Mouse (Mus musculus): ENCODE results near the gene Sh3bgrl3. TPM values are rescaled to one million over a fixed set of nuclear protein-coding genes. Genes with fewer than 3 reads are reported as not detected.

Gene Sh3bgrl3
- polyA plus RNA-seq, 2 experiments from 2014 or later = 977 to 1,004 TPM

GRCm38 (mm10) chr4:134127793-134128192, 796 bp downstream of the Sh3bgrl3 start:
- no peak for ATAC-seq

- ATAC-seq = no peak
Observed at GRCm38 (mm10) chr4:134127121-134127455, 1.5 kb downstream of the Sh3bgrl3 start.

- no peak for ATAC-seq
Observed at GRCm38 (mm10) chr4:134126300-134127120, 2.1 kb downstream of the Sh3bgrl3 start.

- ATAC-seq = no peak
Observed at GRCm38 (mm10) chr4:134125383-134126060, 3.1 kb downstream of the Sh3bgrl3 start.

- peak; percentile 40 for ATAC-seq
Observed at GRCm38 (mm10) chr4:134123680-134124551, 4.7 kb downstream of the Sh3bgrl3 start.

- ATAC-seq = no peak
Observed at GRCm38 (mm10) chr4:134123147-134123546, 5.4 kb downstream of the Sh3bgrl3 start.

GRCm38 (mm10) chr4:134122281-134122680, 6.3 kb downstream of the Sh3bgrl3 start:
- ATAC-seq = no peak

GRCm38 (mm10) chr4:134121571-134121970, 7.0 kb downstream of the Sh3bgrl3 start:
- ATAC-seq = peak; percentile 49

- no peak for ATAC-seq
Observed at GRCm38 (mm10) chr4:134120916-134121315, 7.7 kb downstream of the Sh3bgrl3 start.

- ATAC-seq = no peak
Observed at GRCm38 (mm10) chr4:134120192-134120805, 8.3 kb downstream of the Sh3bgrl3 start.

- no peak for ATAC-seq
Observed at GRCm38 (mm10) chr4:134119644-134120043, 8.9 kb downstream of the Sh3bgrl3 start.

- no peak for ATAC-seq
Observed at GRCm38 (mm10) chr4:134119042-134119441, 9.5 kb downstream of the Sh3bgrl3 start.

GRCm38 (mm10) chr4:134118126-134118800, 10.3 kb downstream of the Sh3bgrl3 start:
- peak; percentile 58 for ATAC-seq

- ATAC-seq = peak; percentile 74
Observed at GRCm38 (mm10) chr4:134117012-134117411, 11.6 kb downstream of the Sh3bgrl3 start.

GRCm38 (mm10) chr4:134116501-134116900, 12.1 kb downstream of the Sh3bgrl3 start:
- ATAC-seq = no peak

GRCm38 (mm10) chr4:134115215-134116144, 13.1 kb downstream of the Sh3bgrl3 start:
- no peak for ATAC-seq

- no peak for ATAC-seq
Observed at GRCm38 (mm10) chr4:134114038-134114437, 14.6 kb downstream of the Sh3bgrl3 start.

- ATAC-seq = no peak
Observed at GRCm38 (mm10) chr4:134113356-134113994, 15.1 kb downstream of the Sh3bgrl3 start.

- no peak for ATAC-seq
Observed at GRCm38 (mm10) chr4:134112403-134112802, 16.2 kb downstream of the Sh3bgrl3 start.

GRCm38 (mm10) chr4:134110653-134111052, 17.9 kb downstream of the Sh3bgrl3 start:
- no peak for ATAC-seq

Measured in CD4-positive, CD25-positive, alpha-beta regulatory T cell, adult 4 months (primary cell).